Mouse (Mus musculus) embryonic facial prominence, embryonic 10.5 days (tissue): ENCODE results near the gene Fam19a5. TPM values are rescaled to one million over a fixed set of nuclear protein-coding genes. Genes with fewer than 3 reads are reported as not detected.
A peak's percentile ranks its signal among the peaks of the same experiment; 100 is the strongest.

Source experiments
- DNase-seq: peaks from one replicate; pipeline ENCODE4 v3.0.0-alpha.2; 2017; ENCODE audit warnings: low spot score
- H3K27ac ChIP-seq: fragments of 300-500 bp; sonication (generic); replicated peaks from 2 replicates; pipeline ENCODE4 v1.5.1; 2016; ENCODE audit warnings: mild to moderate bottlenecking
- H3K27me3 ChIP-seq: fragments of 300-500 bp; sonication (generic); replicated peaks from 2 replicates; pipeline ENCODE4 v1.6.1; 2016; ENCODE audit warnings: low read depth, mild to moderate bottlenecking; ENCODE audit not compliant: poor library complexity, severe bottlenecking
- H3K36me3 ChIP-seq: fragments of 300-500 bp; sonication (generic); replicated peaks from 2 replicates; pipeline ENCODE4 v1.6.1; 2016; ENCODE audit warnings: mild to moderate bottlenecking, moderate library complexity
- H3K4me1 ChIP-seq: fragments of 300-500 bp; sonication (generic); 2 replicates; pipeline ENCODE4 v1.6.1; 2016
- H3K4me3 ChIP-seq: fragments of 300-500 bp; sonication (generic); 2 replicates; pipeline ENCODE4 v1.5.1; 2016; ENCODE audit warnings: mild to moderate bottlenecking, moderate library complexity
- H3K9me3 ChIP-seq: fragments of 300-500 bp; sonication (generic); 2 replicates; pipeline ENCODE4 v1.6.1; 2016; ENCODE audit warnings: mild to moderate bottlenecking
- WGBS: fragments of 180-500 bp; shearing (Covaris S2); methylation state at CpG from one replicate; pipeline ENCODE4 v1.1.7; 2016; 5-methylcytosine and 5-hydroxymethylcytosine counted together
- polyA plus RNA-seq: library from polyadenylated mRNA; unstranded; fragments of >200 nt; fragmentation: Nextera tagmentation; extraction: Ambion mirVana; gene quantifications from 2 replicates; pipeline ENCODE4 v1.2.1, GENCODE M21; 2016

Fam19a5 gene
- polyA plus RNA-seq, 1 experiment from 2014 or later = 4.4 TPM

DNA sequence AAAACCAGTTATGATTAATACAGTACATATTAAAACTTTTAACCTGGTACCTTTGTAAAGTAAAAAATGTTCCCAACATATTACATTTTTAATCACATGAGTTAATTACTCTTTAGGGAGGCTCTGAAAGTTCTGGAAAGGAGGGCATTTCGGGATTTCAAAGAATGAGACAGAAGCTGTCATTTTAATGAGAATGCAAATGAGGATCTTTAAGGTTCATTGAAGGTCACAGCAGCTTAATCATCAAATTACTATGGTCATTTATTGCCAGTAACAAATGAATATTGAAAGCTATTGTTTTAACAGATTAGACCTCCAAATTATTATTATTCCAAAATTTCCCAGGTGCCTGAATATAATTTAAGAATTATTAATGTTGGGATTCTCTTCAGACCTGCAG, 59.2 kb downstream of the Fam19a5 start:
- no peak for DNase-seq
- Histone ChIP-seq H3K27ac (no peak overlapping the region), H3K4me1 (no peaks in the 10 kb centered on the region), H3K4me3 (no peak overlapping the region), H3K27me3 (no peaks in the 10 kb centered on the region), H3K36me3 (no peaks in the 10 kb centered on the region), H3K9me3 (no peaks in the 10 kb centered on the region)
- WGBS = 73% methylated on average over 1 of the region's 1 CpGs

DNA sequence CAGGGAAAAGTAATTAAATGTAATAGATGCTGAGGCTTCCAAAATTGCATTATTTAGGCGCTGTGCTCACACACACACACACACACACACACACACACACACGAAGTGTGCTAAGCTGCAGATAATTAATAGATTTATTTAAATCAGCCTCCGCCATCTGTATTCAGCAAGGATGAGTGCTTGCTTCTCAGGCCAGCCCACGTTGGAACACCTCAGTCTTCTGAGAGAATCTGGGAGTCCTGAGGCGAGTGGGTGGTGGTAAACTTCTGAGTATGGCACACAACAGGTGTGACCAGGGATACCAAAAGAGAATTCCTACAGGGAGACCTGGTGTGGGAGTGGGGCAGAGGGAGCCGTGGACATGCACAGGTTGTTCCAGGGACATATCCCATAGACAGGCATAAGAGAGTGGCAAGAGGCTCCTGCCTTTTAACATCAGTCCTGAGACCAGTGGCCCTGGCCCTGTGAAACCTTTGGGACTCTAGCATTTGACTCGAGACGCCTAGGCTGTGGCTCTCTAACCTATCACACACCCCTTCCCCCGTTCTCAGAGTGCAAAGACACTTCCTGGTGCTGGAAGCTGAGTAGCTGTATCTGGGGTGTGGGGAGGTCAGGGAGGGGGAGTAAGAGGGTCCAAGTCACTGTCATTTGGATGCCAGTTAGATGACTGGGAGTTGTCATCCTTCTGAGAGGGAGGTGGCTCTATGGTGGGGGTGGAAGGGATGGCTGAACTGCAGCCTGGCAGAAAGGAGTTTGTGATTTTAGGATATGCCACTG, 61.6 kb downstream of the Fam19a5 start:
- 62% methylated on average over 9 of the region's 9 CpGs for WGBS
- H3K9me3 ChIP-seq = no peaks in the 10 kb centered on the region
- no peaks in the 10 kb centered on the region for H3K36me3 ChIP-seq
- no peaks in the 10 kb centered on the region for H3K27me3 ChIP-seq
- H3K27ac ChIP-seq = no peak overlapping the region
- no peak overlapping the region for H3K4me3 ChIP-seq
- no peak for DNase-seq
- no peaks in the 10 kb centered on the region for H3K4me1 ChIP-seq

DNA sequence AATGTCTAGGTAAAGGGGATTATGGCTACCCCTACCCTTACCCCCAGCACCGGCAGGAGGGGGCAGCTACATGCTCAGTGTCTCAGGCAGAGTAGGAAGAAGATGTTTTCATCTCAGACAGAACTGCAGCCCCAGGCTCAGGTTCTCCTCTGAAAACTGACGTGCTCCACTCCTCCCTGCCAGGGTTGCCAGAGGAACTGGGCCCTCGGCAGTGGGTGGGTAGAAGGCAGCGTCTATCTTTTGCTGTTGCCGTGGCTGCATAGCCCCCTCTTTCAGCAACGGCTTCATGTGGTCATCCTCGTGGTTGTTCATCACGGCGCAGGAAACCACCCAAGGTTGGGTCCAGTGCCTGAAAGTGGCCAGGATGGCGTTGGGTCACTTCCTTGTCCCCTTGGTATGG, 62.6 kb downstream of the Fam19a5 start:
- no peaks in the 10 kb centered on the region for H3K9me3 ChIP-seq
- no peak for DNase-seq
- H3K4me3 ChIP-seq = no peak overlapping the region
- H3K4me1 ChIP-seq = no peaks in the 10 kb centered on the region
- H3K36me3 ChIP-seq = no peaks in the 10 kb centered on the region
- H3K27ac ChIP-seq = no peak overlapping the region
- H3K27me3 ChIP-seq = no peaks in the 10 kb centered on the region
- 88% methylated on average over 10 of the region's 10 CpGs for WGBS

DNA sequence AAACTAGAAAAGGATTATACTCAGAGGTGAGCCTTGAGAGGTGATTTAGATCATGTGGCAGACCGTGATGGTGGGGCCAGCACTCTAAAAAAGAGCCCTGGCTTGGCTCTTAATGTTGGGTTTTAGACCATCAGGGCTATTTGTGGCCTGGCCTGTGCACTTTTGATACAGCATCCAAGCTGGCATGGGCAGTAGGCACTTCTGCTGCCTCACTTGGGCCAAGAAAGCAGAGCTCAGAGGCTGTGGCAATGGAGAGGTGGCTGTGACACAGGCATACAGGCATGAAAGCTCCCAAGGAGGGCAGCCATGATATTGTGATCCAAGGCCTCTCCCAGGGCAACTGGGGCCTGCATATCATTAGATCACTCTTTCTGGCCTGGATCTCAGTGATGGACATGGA, 65.1 kb downstream of the Fam19a5 start:
- Histone ChIP-seq H3K4me1 (no peaks in the 10 kb centered on the region), H3K36me3 (no peaks in the 10 kb centered on the region), H3K27ac (no peak overlapping the region), H3K4me3 (no peak overlapping the region), H3K27me3 (no peaks in the 10 kb centered on the region), H3K9me3 (no peaks in the 10 kb centered on the region)
- 89% methylated on average over 1 of the region's 1 CpGs for WGBS
- DNase-seq = no peak

DNA sequence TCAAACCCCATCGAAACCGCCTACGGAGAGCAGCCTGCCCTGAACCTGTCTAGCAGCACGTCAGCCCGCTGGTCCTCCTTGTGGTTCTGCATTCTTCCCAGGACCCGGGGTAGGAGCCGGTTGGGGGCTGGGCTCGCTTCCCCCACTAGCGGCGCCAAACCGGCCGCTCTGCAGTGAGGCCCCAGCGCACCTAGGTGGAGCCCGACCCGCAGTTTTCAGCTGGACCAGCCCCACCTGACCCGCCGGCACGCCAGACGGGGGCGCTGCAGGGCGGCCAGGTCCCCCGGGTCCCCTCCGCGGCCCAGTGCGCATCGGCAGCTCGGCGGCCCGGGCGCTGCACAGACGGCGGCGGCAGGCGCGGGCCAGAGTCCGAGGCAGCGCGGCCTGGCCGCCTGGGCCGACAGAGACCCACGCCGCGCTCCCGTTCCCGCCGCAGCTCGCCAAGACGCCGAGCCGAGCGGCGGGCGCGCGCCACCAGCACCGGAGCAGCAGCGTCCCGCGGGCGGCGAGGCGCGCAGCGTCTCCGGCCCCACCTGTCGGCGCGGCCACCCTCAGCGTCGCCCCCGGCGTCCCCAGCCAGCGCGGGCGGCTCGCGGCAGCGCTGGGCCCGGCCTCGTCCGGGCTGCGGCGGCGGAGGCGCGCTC, 80.0 kb downstream of the Fam19a5 start:
- peak; percentile 95 for DNase-seq
- H3K27ac ChIP-seq = peak overlapping the region; percentile 87
- H3K9me3 ChIP-seq = no peaks in the 10 kb centered on the region
- WGBS = under 1% methylated on average over 86 of the region's 86 CpGs
- peaks cover 19% of the 10 kb centered on the region for H3K27me3 ChIP-seq
- H3K36me3 ChIP-seq = no peaks in the 10 kb centered on the region
- H3K4me3 ChIP-seq = peak overlapping the region; percentile 75
- peaks cover 45% of the 10 kb centered on the region for H3K4me1 ChIP-seq

GRCm38 (mm10) chr15:87624610-87625091, 80.6 kb downstream of the Fam19a5 start:
- peak overlapping the region; percentile 75 for H3K4me3 ChIP-seq
- H3K9me3 ChIP-seq = no peaks in the 10 kb centered on the region
- peak overlapping the region; percentile 87 for H3K27ac ChIP-seq
- 2% methylated on average over 56 of the region's 76 CpGs for WGBS
- peaks cover 45% of the 10 kb centered on the region for H3K4me1 ChIP-seq
- H3K36me3 ChIP-seq = no peaks in the 10 kb centered on the region
- H3K27me3 ChIP-seq = peaks cover 19% of the 10 kb centered on the region
- no peak for DNase-seq

DNA sequence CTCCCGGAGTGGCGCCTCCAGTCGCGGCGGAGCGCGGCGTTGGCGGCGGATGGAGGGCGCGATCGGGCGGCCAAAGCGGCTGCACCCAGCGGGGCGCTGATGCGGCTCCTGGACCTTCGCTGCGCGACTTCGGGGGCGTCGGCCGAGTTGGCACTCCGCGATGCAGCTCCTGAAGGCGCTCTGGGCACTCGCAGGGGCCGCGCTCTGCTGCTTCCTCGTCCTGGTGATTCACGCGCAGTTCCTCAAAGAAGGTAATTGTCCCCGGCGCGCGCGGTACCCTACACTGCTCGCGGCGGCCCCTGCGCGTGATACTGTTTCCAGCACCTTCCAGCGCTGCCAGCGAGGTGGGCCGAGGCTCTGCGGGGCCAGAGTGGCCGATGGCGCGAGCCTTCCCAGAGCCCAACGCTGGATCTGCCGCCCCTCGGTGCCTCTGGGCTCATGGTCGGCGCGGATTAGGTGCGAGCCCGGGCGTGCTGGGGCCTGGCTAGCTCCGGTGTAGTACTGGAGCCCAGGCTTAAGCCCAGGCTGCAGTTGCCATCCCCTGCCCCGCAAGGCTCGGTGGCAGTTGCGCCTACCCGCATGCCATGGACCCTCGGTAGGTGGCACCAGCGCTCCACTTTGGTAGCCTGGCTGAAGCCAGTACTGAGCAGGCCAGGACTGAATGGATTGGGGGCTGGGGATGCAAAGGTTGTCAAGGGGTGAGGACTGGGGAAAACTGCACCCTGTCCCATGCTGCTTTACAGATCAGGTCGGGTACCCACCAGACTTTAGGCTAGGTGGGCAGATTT, 81.3 kb downstream of the Fam19a5 start:
- H3K27me3 ChIP-seq = peaks cover 19% of the 10 kb centered on the region
- WGBS = under 1% methylated on average over 68 of the region's 68 CpGs
- peak overlapping the region; percentile 87 for H3K27ac ChIP-seq
- peak; percentile 91 for DNase-seq
- H3K36me3 ChIP-seq = no peaks in the 10 kb centered on the region
- peaks cover 45% of the 10 kb centered on the region for H3K4me1 ChIP-seq
- peak overlapping the region; percentile 75 for H3K4me3 ChIP-seq
- no peaks in the 10 kb centered on the region for H3K9me3 ChIP-seq

DNA sequence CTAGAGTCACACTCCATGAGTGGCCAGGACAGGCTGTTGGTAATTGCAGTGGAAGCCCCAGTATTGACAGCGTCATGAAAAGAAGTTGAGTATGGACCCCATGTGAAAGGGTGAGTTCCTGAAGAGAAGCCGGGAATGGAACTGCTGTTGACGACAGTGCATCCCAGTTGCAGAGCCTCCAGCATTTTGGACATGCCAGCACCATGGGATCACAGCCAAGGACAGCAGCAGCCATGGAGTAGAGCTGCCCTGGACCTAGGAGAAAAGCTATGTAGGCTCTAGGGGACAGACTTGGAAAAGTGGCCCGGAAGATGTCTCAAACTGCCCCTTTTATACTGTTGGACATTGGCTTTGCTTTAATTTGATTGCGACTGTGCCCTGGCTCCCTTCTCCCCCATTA, 91.2 kb downstream of the Fam19a5 start:
- Histone ChIP-seq H3K36me3 (no peaks in the 10 kb centered on the region), H3K27ac (no peak overlapping the region), H3K27me3 (no peaks in the 10 kb centered on the region), H3K4me3 (no peak overlapping the region), H3K9me3 (no peaks in the 10 kb centered on the region), H3K4me1 (no peaks in the 10 kb centered on the region)
- 93% methylated on average over 5 of the region's 5 CpGs for WGBS
- DNase-seq = no peak

GRCm38 (mm10) chr15:87636407-87636806, 92.3 kb downstream of the Fam19a5 start:
- Histone ChIP-seq H3K36me3 (peaks cover 1% of the 10 kb centered on the region; the same call in 1 of the 2 replicates), H3K9me3 (no peaks in the 10 kb centered on the region), H3K4me1 (no peaks in the 10 kb centered on the region), H3K27me3 (no peaks in the 10 kb centered on the region), H3K4me3 (no peak overlapping the region), H3K27ac (no peak overlapping the region)
- WGBS = 89% methylated on average over 4 of the region's 4 CpGs
- DNase-seq = no peak

DNA sequence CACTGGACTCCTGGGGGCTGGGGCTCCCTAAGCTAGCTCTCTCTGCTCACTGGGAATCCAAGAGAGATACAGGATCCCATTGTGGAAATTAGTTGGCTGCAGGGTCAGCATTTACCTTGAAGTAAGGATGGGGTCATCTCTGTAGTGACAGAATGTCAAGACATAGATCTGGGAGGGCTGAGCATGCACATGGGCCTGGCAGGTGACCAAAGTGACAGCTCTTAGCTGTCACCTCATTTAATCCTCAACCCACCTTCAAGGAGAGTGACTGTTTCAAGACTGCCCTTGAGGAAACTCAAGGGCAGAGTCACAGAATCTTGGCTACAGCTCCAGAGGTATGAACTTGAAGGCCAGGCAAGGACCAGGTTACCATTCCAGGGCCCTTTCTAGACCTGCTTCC, 93.1 kb downstream of the Fam19a5 start:
- DNase-seq = no peak
- Histone ChIP-seq H3K27me3 (no peaks in the 10 kb centered on the region), H3K4me1 (no peaks in the 10 kb centered on the region), H3K36me3 (peaks cover 4% of the 10 kb centered on the region; the same call in 1 of the 2 replicates), H3K9me3 (no peaks in the 10 kb centered on the region), H3K27ac (no peak overlapping the region), H3K4me3 (no peak overlapping the region)

- Histone ChIP-seq H3K9me3 (no peaks in the 10 kb centered on the region), H3K4me1 (no peaks in the 10 kb centered on the region), H3K36me3 (peaks cover 4% of the 10 kb centered on the region; the same call in 1 of the 2 replicates), H3K27ac (no peak overlapping the region), H3K4me3 (no peak overlapping the region), H3K27me3 (no peaks in the 10 kb centered on the region)
- 81% methylated on average over 11 of the region's 11 CpGs for WGBS
- no peak for DNase-seq
Observed at GRCm38 (mm10) chr15:87638270-87638669, 94.2 kb downstream of the Fam19a5 start.

DNA sequence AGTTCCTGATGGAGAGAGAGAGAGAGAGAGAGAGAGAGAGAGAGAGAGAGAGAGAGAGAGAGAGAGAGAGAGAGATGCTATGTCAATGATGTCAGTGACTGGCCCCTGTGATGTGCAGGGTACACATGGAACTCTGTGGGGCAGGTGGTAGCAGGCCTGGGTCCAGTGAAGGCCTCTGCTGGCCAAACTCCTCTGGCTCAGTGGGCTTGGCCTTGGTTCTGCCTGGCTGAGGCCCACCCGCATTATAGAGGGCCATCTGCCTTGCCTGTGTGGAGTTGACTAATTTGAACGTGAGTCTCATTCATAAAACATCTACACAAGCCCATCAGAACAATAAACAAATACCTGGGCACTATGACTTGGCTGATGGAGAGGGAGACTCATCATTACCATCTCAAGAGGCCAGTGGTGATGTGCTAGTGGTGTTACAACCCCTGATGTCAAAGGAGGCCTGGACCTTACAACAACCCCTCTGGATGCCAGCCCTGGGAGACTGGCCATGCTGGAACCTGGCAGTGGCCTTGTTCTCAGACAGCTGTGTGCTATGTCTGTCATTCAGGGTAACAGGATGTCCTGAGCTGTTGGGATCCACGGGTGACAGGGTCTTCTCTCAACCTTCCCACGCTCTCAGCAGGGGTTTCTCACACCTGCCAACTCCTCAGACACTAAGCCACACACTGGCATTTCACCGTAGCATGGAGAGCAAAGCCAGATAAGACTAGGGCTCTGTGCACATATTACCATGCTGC, 102.4 kb downstream of the Fam19a5 start:
- H3K9me3 ChIP-seq = no peaks in the 10 kb centered on the region
- peaks cover 11% of the 10 kb centered on the region for H3K4me1 ChIP-seq
- H3K27ac ChIP-seq = no peak overlapping the region
- DNase-seq = no peak
- no peak overlapping the region for H3K4me3 ChIP-seq
- WGBS = 80% methylated on average over 5 of the region's 5 CpGs
- peaks cover 2% of the 10 kb centered on the region; the same call in 1 of the 2 replicates for H3K36me3 ChIP-seq
- H3K27me3 ChIP-seq = no peaks in the 10 kb centered on the region
